ENCODE assay signal across 1 mouse cellular context in genomic region chr3:95653473-95654034, GRCm38 (mm10).
TF ChIP-seq lines count a peak whose summit lies in the region.

No protein-coding gene starts in this region.

TF ChIP-seq in CH12.LX, 34 proteins besides CTCF, POLR2A, EP300 and RAD21 (continued from another document):
- TF ChIP-seq MAZ (IDR thresholded peaks at IDR 0.05; ENCODE audit: low read depth, low read length) = no peak
- TF ChIP-seq JUN (IDR thresholded peaks at IDR 0.05; ENCODE audit: insufficient read depth, low read depth, low read length) = no peak
- TF ChIP-seq SIN3A (IDR thresholded peaks at IDR 0.05; ENCODE audit: low read length) = no peak
- TF ChIP-seq ZC3H11A (IDR thresholded peaks at IDR 0.05; ENCODE audit: low read depth, low read length) = no peak
- TF ChIP-seq NELFE (IDR thresholded peaks at IDR 0.05; ENCODE audit: low read depth, low read length) = no peak
- no peak for TF ChIP-seq ZNF384 (IDR thresholded peaks at IDR 0.05; ENCODE audit: low read depth, low read length)
- TF ChIP-seq E2F4 (IDR thresholded peaks at IDR 0.05; ENCODE audit: insufficient replicate concordance, low read depth, low read length) = no peak
- no peak for TF ChIP-seq ZKSCAN1 (IDR thresholded peaks at IDR 0.05; ENCODE audit: borderline replicate concordance, low read depth, low read length)
- TF ChIP-seq ELF1 (IDR thresholded peaks at IDR 0.05; ENCODE audit: low read depth, low read length) = no peak
- no peak for TF ChIP-seq IRF4 (IDR thresholded peaks at IDR 0.05; ENCODE audit: low read depth, low read length)
- TF ChIP-seq HCFC1 (IDR thresholded peaks at IDR 0.05; ENCODE audit: low read depth, low read length) = no peak
- no peak for TF ChIP-seq CHD2 (IDR thresholded peaks at IDR 0.05; ENCODE audit: low read length)
- no peak for TF ChIP-seq MAFK (IDR thresholded peaks at IDR 0.05; ENCODE audit: insufficient replicate concordance, low read length)
